Mouse (Mus musculus) central nervous system, embryonic 18 days (tissue): ENCODE measurements around the gene Aifm2. TPM values are rescaled to one million over a fixed set of nuclear protein-coding genes. Genes with fewer than 3 reads are reported as not detected.

Source experiments
- polyA plus RNA-seq: library from polyadenylated mRNA; depleted of rRNA; stranded (reverse); fragments of >200 nt; gene quantifications from 2 replicates; pipeline ENCODE4 v1.2.3, GENCODE M21; 2012; rRNA removed

The Aifm2 gene
- polyA plus RNA-seq, result 10.9 and 13.3 TPM in 2 replicates

GRCm38 (mm10) chr10:61714771-61715461 is at the start of gene Aifm2:
TSS of gene Aifm2 (plus strand) at chr10:61715263.

GRCm38 (mm10) chr10:61680015-61680913 is 34.8 kb upstream of the Aifm2 start, which contains the start of gene Sar1a:
TSS of gene Sar1a (plus strand) at chr10:61680299.

GRCm38 (mm10) chr10:61694870-61695670 is 20.0 kb upstream of the Aifm2 start, which contains the start of gene Tysnd1:
TSS of gene Tysnd1 (plus strand) at chr10:61695514.

GRCm38 (mm10) chr10:61783621-61784251 is 68.7 kb downstream of the Aifm2 start, which contains the start of gene H2afy2:
TSS of gene H2afy2 (minus strand) at chr10:61784147.

Other genes starting within 250 kb of the Aifm2 start
- 21.4 and 24.4 TPM in 2 replicates for gene Lrrc20, start 239.5 kb upstream of the Aifm2 start, polyA plus RNA-seq
- gene Npffr1, start 119.8 kb upstream of the Aifm2 start, polyA plus RNA-seq, result 1.4 and 1.5 TPM in 2 replicates
- gene Ppa1, start 66.7 kb upstream of the Aifm2 start, polyA plus RNA-seq, result 162 and 163 TPM in 2 replicates
- gene Sar1a, start 35.0 kb upstream of the Aifm2 start, polyA plus RNA-seq, result 126 and 138 TPM in 2 replicates
- gene Tysnd1, start 19.7 kb upstream of the Aifm2 start, polyA plus RNA-seq, result 34.8 and 38.6 TPM in 2 replicates
- gene H2afy2, start 68.9 kb downstream of the Aifm2 start, polyA plus RNA-seq, result 134 and 147 TPM in 2 replicates